Mouse (Mus musculus) spleen, adult 2 months (tissue): Measurements from ENCODE around the gene AC141477.1. TPM values are rescaled to one million over a fixed set of nuclear protein-coding genes. Genes with fewer than 3 reads are reported as not detected.

Experiments used
- DNase-seq, 2 experiments: peaks; one replicate each; pipeline versions ENCODE4 v3.0.0 to v3.0.0-alpha.2; 2012 to 2021; ENCODE audit warnings: low spot score in 2 of 2, low read depth in 1 of 2
- H3K27ac ChIP-seq: fragments of 200-500 bp; 2 replicates; pipeline ENCODE4 v1.5.1; 2012; ENCODE audit warnings: low read length, inconsistent platforms; ENCODE audit not compliant: insufficient read depth
- H3K27me3 ChIP-seq: fragments of 200-500 bp; 2 replicates; pipeline ENCODE4 v1.6.1; 2012; ENCODE audit warnings: mild to moderate bottlenecking, moderate library complexity, low read length, inconsistent platforms; ENCODE audit not compliant: control insufficient read depth, insufficient read depth
- H3K36me3 ChIP-seq: fragments of 200-500 bp; 2 replicates; pipeline ENCODE4 v1.6.1; 2012; ENCODE audit warnings: mild to moderate bottlenecking, low read length, inconsistent platforms; ENCODE audit not compliant: control insufficient read depth, insufficient read depth
- H3K4me1 ChIP-seq: fragments of 200-500 bp; 2 replicates; pipeline ENCODE4 v1.6.1; 2011; ENCODE audit warnings: inconsistent platforms; ENCODE audit not compliant: control insufficient read depth, insufficient read depth, insufficient read length
- H3K4me3 ChIP-seq: fragments of 200-500 bp; 2 replicates; pipeline ENCODE4 v1.5.1; 2011; ENCODE audit warnings: mild to moderate bottlenecking, inconsistent platforms; ENCODE audit not compliant: insufficient read depth, insufficient read length; ENCODE audit errors: extremely low read depth
- CTCF ChIP-seq: fragments of 200-500 bp; IDR thresholded peaks from 2 replicates; pipeline ENCODE4 v1.5.1; 2011; ENCODE audit warnings: mild to moderate bottlenecking, inconsistent platforms; ENCODE audit not compliant: insufficient read depth, insufficient read length, insufficient replicate concordance; ENCODE audit errors: extremely low read depth
- POLR2A ChIP-seq: fragments of 200-500 bp; IDR thresholded peaks from 2 replicates; pipeline ENCODE4 v1.6.1; 2011; ENCODE audit warnings: low read depth, low read length, inconsistent platforms
- WGBS: fragments of 180-500 bp; shearing (Covaris S2); methylation state at CpG from one replicate; pipeline ENCODE4 v1.1.7; 2018; 5-methylcytosine and 5-hydroxymethylcytosine counted together
- polyA plus RNA-seq: library from polyadenylated mRNA; depleted of rRNA; stranded (reverse); fragments of >200 nt; gene quantifications from 2 replicates; pipeline ENCODE4 v1.2.3, GENCODE M21; 2012

AC141477.1 gene
- polyA plus RNA-seq, 1 experiment: not detected

DNA sequence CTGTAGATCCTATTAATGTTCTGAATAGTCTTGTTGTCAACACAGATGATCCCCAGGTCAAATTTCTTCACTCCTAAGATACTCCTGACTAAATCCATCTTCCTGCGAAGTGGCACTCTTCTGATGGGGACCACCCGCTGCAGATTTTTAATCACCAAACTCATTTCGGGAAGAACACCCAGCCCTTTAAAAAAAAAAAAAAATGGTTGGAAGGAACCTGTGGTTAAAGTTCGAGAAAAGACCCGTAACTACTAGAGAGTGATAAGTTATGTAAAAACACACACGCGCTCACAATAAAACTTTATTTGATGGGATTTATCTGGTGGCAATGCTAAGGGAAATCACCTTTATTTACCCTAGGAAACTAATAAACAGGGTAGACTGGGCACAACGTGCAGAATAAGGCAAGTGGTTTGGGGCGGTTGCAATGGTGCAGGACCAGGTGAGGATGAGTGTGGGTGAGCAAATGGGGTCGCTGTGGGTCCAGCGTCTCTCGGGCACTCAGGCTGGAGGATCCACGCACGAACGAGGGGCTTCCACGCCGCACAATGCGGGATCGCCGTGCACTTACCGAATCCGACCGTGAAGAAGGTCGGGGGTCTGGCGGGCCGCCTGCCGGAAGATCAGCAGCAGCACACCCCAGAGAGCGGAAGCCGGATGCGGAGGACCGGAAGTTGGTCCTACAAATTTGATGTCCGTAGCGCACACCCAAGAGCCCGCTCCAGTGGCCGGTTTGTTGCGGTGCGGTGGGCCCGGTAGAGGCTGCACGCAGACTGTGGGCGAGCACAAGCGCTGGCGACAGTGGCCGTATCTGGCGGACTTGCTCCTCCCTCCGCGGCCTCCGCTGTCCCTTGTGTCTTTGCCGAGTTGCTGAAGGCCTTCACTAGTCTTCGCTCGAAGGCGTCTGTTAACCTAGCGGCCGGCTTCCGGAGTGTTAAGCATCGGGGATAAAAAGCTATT lies 28.2 kb upstream of the AC141477.1 start, which contains the start of the genes Mcm3ap and Ybey:
Mcm3ap (plus strand) TSS at position 725 of the 960 bp plus-strand sequence.
Ybey (minus strand) TSS at position 912 of the 960 bp plus-strand sequence.
- H3K4me3 ChIP-seq: peak within 1 kb of the TSS; percentile 90
- H3K27me3 ChIP-seq: no peaks in the 10 kb centered on the region
- 0 out of 2 replicates have a peak, but pooled peaks have one; percentile 17 for TF ChIP-seq CTCF
- TF ChIP-seq POLR2A: peak; percentile 34
- H3K27ac ChIP-seq: peak within 1 kb of the TSS; percentile 86
- H3K4me1 ChIP-seq: no peaks in the 10 kb centered on the region; the same call in 1 of the 2 replicates
- H3K36me3 ChIP-seq: peaks cover 18% of the 10 kb centered on the region
- DNase-seq: peak; percentile 68 to 87
- 1% methylated on average over 55 of the region's 55 CpGs for WGBS

GRCm38 (mm10) chr10:76462721-76463120 lies 22.5 kb upstream of the AC141477.1 start:
- 91% methylated on average over 6 of the region's 6 CpGs for WGBS
- 0 out of 2 replicates have a peak, but pooled peaks cover 3% of the 10 kb centered on the region for H3K36me3 ChIP-seq
- H3K4me1 ChIP-seq: no peaks in the 10 kb centered on the region
- no peak overlapping the region for H3K27ac ChIP-seq
- TF ChIP-seq CTCF (no peak), POLR2A (no peak)
- no peak for DNase-seq
- no peaks in the 10 kb centered on the region for H3K27me3 ChIP-seq
- no peak overlapping the region for H3K4me3 ChIP-seq

DNA sequence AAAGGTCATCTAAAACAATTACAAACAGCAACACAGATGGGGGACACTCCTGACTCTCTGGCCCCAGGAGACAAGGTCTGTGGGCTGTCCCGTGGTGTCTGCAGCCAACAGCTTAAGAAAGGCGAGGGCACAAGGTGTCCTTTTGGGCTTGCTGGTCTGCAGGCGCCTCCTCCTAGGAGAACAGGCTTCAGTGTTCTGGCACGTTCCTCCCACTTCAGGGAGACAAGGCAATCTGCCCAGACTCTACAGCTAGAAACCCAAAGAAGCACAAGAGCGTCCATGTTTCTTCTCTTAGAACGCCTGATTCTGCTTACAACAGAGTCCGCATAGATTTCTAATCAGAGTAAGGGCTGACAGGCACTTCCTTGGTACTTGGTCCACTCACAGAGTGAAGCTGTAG lies 22.1 kb upstream of the AC141477.1 start:
- TF ChIP-seq POLR2A (no peak), CTCF (no peak)
- DNase-seq: no peak
- Histone ChIP-seq H3K4me3 (no peak overlapping the region), H3K27me3 (no peaks in the 10 kb centered on the region), H3K27ac (no peak overlapping the region), H3K4me1 (no peaks in the 10 kb centered on the region), H3K36me3 (0 out of 2 replicates have a peak, but pooled peaks cover 3% of the 10 kb centered on the region)
- WGBS: 95% methylated on average over 7 of the region's 7 CpGs

GRCm38 (mm10) chr10:76461255-76461654 lies 21.0 kb upstream of the AC141477.1 start:
- no peaks in the 10 kb centered on the region for H3K27me3 ChIP-seq
- no peak overlapping the region for H3K27ac ChIP-seq
- no peaks in the 10 kb centered on the region for H3K4me1 ChIP-seq
- H3K4me3 ChIP-seq: no peak overlapping the region
- H3K36me3 ChIP-seq: 0 out of 2 replicates have a peak, but pooled peaks cover 3% of the 10 kb centered on the region
- TF ChIP-seq POLR2A (no peak), CTCF (no peak)
- WGBS: 95% methylated on average over 1 of the region's 1 CpGs
- DNase-seq: no peak

DNA sequence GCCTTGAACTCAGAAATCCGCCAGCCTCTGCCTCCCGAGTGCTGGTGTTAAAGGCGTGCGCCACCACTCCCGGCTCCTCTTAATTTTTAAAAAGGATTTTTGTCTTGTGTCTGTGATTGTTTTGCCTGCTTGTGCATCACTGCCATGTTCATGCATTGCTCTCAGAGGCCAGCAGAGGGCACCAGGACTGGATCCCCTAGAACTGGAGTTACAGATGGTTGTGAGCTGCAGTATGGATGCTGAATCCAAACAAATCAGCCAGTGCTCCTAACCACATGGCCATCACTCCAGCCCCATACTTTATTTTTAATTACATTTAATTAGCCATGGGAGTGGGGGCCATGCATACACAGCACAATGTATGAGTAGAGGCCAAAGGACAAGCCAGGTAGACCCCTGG lies 15.0 kb upstream of the AC141477.1 start:
- Histone ChIP-seq H3K4me3 (no peak overlapping the region), H3K27me3 (0 out of 2 replicates have a peak, but pooled peaks cover 2% of the 10 kb centered on the region), H3K36me3 (no peaks in the 10 kb centered on the region), H3K4me1 (no peaks in the 10 kb centered on the region), H3K27ac (no peak overlapping the region)
- DNase-seq: peak; percentile 3 to 27
- 51% methylated on average over 5 of the region's 5 CpGs for WGBS
- TF ChIP-seq CTCF (peak; percentile 48; the same call in 1 of the 2 replicates), POLR2A (no peak)

DNA sequence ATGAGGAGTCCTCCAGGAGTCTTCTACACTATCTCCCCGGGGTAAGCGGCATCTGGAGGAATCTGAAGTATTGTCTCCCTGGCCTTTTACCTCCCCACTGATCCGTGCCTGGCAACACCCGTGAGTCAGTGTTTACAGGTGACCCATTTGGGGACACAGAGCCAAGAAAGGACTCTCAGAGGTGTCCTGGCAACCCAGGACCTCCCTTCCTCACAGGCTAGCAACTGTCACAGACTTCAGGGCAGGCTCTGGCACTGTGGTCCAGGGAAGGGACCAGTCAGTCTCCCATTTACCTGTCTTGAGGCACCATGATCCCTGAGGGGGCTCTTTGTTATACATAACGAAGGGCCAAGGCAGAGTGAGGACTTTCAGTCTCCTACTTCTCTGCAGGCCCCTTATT lies 8.6 kb upstream of the AC141477.1 start, which contains the start of gene 2610028H24Rik:
2610028H24Rik (plus strand) TSS at position 231 of the 400 bp plus-strand sequence.
- 82% methylated on average over 5 of the region's 5 CpGs for WGBS
- 0 out of 2 replicates have a peak, but pooled peaks cover 2% of the 10 kb centered on the region for H3K27me3 ChIP-seq
- H3K36me3 ChIP-seq: no peaks in the 10 kb centered on the region
- no peak for TF ChIP-seq CTCF
- no peak for TF ChIP-seq POLR2A
- no peak within 1 kb of the TSS for H3K4me3 ChIP-seq
- DNase-seq: no peak
- no peak within 1 kb of the TSS for H3K27ac ChIP-seq
- no peaks in the 10 kb centered on the region for H3K4me1 ChIP-seq
